Mouse (Mus musculus): ENCODE measurements around the gene Fance.

GRCm38 (mm10) chr17:28278156-28278555 lies 35.2 kb upstream of the Fance start:
- TF ChIP-seq CTCF (conservative IDR thresholded peaks at IDR 0.05; ENCODE audit: insufficient read depth, insufficient read length, low read depth, low read length) (no peak), POLR2A (IDR thresholded peaks at IDR 0.05; ENCODE audit: low read depth, low read length) (no peak)

Measured in kidney, adult 2 months (tissue).